Mouse (Mus musculus) heart, embryonic 16.5 days (tissue): ENCODE measurements around the gene 2210016L21Rik. TPM values are rescaled to one million over a fixed set of nuclear protein-coding genes. Genes with fewer than 3 reads are reported as not detected.
"Not testable (repeated sequence)": the region's sequence is repeated elsewhere in the genome, so short reads cannot be mapped to it uniquely, and the experiment has no call there.

ENCODE experiments used
- ATAC-seq: fragments of 200-750 bp; cut with Nextera tagmentation; replicated peaks from 2 replicates; pipeline ENCODE4 v1.8.0; 2017; ENCODE audit warnings: moderate number of reproducible peaks; ENCODE audit not compliant: insufficient read depth, low FRiP score; ENCODE audit errors: extremely low read depth
- H3K27ac ChIP-seq: fragments of 300-500 bp; sonication (generic); 2 replicates; pipeline ENCODE4 v1.5.1; 2014; ENCODE audit warnings: mild to moderate bottlenecking, low read length, control low read depth, moderate library complexity
- H3K27me3 ChIP-seq: fragments of 300-500 bp; sonication (generic); 2 replicates; pipeline ENCODE4 v1.6.1; 2014; ENCODE audit warnings: low read length, mixed read lengths; ENCODE audit not compliant: control insufficient read depth, insufficient read depth
- H3K36me3 ChIP-seq: fragments of 300-500 bp; sonication (generic); 2 replicates; pipeline ENCODE4 v1.6.1; 2014; ENCODE audit not compliant: control insufficient read depth, insufficient read depth
- H3K4me1 ChIP-seq: fragments of 300-500 bp; sonication (generic); 2 replicates; pipeline ENCODE4 v1.6.1; 2014; ENCODE audit warnings: low read length, mixed read lengths; ENCODE audit not compliant: control insufficient read depth, insufficient read depth
- H3K4me2 ChIP-seq: fragments of 300-500 bp; sonication (generic); 2 replicates; pipeline ENCODE4 v1.6.1; 2014; ENCODE audit warnings: low read depth, mild to moderate bottlenecking, control low read depth, low read length
- H3K4me3 ChIP-seq: fragments of 300-500 bp; sonication (generic); 2 replicates; pipeline ENCODE4 v1.5.1; 2014; ENCODE audit warnings: mild to moderate bottlenecking, control low read depth, low read length
- H3K9ac ChIP-seq: fragments of 300-500 bp; sonication (generic); 2 replicates; pipeline ENCODE4 v1.6.1; 2014; ENCODE audit warnings: low read length, control low read depth
- H3K9me3 ChIP-seq: fragments of 300-500 bp; sonication (generic); replicated peaks from 2 replicates; pipeline ENCODE4 v1.6.1; 2016; ENCODE audit warnings: low read length; ENCODE audit not compliant: control insufficient read depth
- WGBS: fragments of 180-500 bp; shearing (Covaris S2); extraction: QIAGEN DNeasy Blood & Tissue Kit; methylation state at CpG from one replicate; pipeline ENCODE4 v1.1.7; 2014; 5-methylcytosine and 5-hydroxymethylcytosine counted together
- polyA plus RNA-seq: library from polyadenylated mRNA; unstranded; fragments of >200 nt; fragmentation: Nextera tagmentation; extraction: Ambion mirVana; gene quantifications from 2 replicates; pipeline ENCODE4 v1.2.1, GENCODE M21; 2015

Gene 2210016L21Rik
- polyA plus RNA-seq, 1 experiment from 2014 or later, result 32.6 TPM

GRCm38 (mm10) chr5:114931626-114932025, 10.3 kb upstream of the 2210016L21Rik start:
- Histone ChIP-seq H3K36me3 (no peaks in the 10 kb centered on the region), H3K9ac (no peak overlapping the region), H3K27me3 (no peaks in the 10 kb centered on the region), H3K27ac (no peak overlapping the region), H3K9me3 (no peaks in the 10 kb centered on the region), H3K4me3 (no peak overlapping the region), H3K4me2 (no peak overlapping the region), H3K4me1 (no peaks in the 10 kb centered on the region)
- no peak for ATAC-seq
- 47% methylated on average over 5 of the region's 5 CpGs for WGBS

- H3K9me3 ChIP-seq, result no peaks in the 10 kb centered on the region
- no peak overlapping the region for H3K9ac ChIP-seq
- no peaks in the 10 kb centered on the region for H3K4me1 ChIP-seq
- H3K27ac ChIP-seq, result no peak overlapping the region
- no peak overlapping the region for H3K4me2 ChIP-seq
- WGBS, result 72% methylated on average over 8 of the region's 8 CpGs
- no peak overlapping the region for H3K4me3 ChIP-seq
- H3K36me3 ChIP-seq, result no peaks in the 10 kb centered on the region
- no peaks in the 10 kb centered on the region for H3K27me3 ChIP-seq
- ATAC-seq, result no peak
Measured at GRCm38 (mm10) chr5:114933206-114933605, 8.8 kb upstream of the 2210016L21Rik start.

- Histone ChIP-seq H3K4me3 (no peak overlapping the region), H3K36me3 (no peaks in the 10 kb centered on the region), H3K27me3 (no peaks in the 10 kb centered on the region), H3K4me2 (no peak overlapping the region), H3K4me1 (no peaks in the 10 kb centered on the region), H3K27ac (no peak overlapping the region), H3K9me3 (0 out of 2 replicates have a peak, but pooled peaks cover 2% of the 10 kb centered on the region), H3K9ac (no peak overlapping the region)
- 44% methylated on average over 3 of the region's 3 CpGs for WGBS
- no peak for ATAC-seq
Measured at GRCm38 (mm10) chr5:114935838-114936237, 6.1 kb upstream of the 2210016L21Rik start.

DNA sequence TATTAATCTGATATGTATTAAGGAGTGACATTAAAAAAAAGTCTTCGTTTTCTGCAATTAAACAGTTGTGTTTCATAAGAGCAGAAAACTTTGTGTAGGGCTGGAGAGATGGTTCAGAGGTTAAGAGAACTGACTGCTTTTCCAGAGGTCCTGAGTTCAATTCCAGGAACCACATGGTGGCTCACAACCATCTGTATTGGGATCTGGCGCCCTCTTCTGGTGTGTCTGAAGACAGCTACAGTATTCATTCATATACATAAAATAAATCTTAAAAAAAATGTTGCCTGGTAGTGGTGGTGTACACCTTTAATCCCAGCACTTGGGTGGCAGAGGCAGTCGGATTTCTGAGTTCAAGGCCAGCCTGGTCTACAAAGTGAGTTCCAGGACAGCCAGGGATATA, 820 bp upstream of the 2210016L21Rik start:
- H3K36me3 ChIP-seq, H3K27me3 ChIP-seq, H3K9me3 ChIP-seq, ATAC-seq, H3K4me3 ChIP-seq, H3K9ac ChIP-seq, H3K4me1 ChIP-seq, H3K27ac ChIP-seq, H3K4me2 ChIP-seq: not testable (repeated sequence)
- 48% methylated on average over 3 of the region's 3 CpGs for WGBS

GRCm38 (mm10) chr5:114942766-114943130, 790 bp downstream of the 2210016L21Rik start:
- Histone ChIP-seq H3K27ac (no peak overlapping the region), H3K36me3 (peaks cover 19% of the 10 kb centered on the region), H3K27me3 (no peaks in the 10 kb centered on the region), H3K9me3 (0 out of 2 replicates have a peak, but pooled peaks cover 2% of the 10 kb centered on the region), H3K4me2 (peak overlapping the region; percentile 89), H3K4me3 (peak overlapping the region; percentile 98), H3K9ac (peak overlapping the region; percentile 99), H3K4me1 (peaks cover 7% of the 10 kb centered on the region)
- 45% methylated on average over 4 of the region's 4 CpGs for WGBS
- ATAC-seq, result no peak

- ATAC-seq, result no peak
- Histone ChIP-seq H3K4me1 (peaks cover 16% of the 10 kb centered on the region), H3K27ac (no peak overlapping the region), H3K27me3 (no peaks in the 10 kb centered on the region), H3K9ac (no peak overlapping the region), H3K9me3 (no peaks in the 10 kb centered on the region), H3K36me3 (peaks cover 24% of the 10 kb centered on the region), H3K4me3 (no peak overlapping the region), H3K4me2 (no peak overlapping the region)
- 94% methylated on average over 10 of the region's 10 CpGs for WGBS
Measured at GRCm38 (mm10) chr5:114945072-114945471, 3.1 kb downstream of the 2210016L21Rik start.

DNA sequence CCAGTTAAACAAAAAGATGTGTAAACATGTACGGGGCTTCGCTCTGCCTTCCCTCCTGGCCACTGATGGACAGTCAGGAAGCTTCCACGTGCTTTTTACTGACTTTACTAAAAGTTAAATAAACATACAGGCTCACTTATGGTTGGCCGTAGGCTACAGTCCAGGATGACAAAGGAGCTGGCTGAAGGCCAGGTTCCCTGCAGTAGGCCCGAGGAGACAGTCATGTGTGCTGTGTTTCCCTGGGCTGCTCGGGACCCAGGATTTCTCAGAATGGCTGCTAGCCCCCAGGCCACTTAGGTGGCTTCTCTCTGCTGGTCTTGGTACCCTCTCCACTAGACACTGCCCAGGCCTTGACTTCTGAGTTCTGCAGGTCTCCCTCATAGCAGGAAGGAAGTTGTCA, 6.9 kb downstream of the 2210016L21Rik start:
- peak; percentile 53; the same call in 1 of the 2 replicates for ATAC-seq
- H3K4me3 ChIP-seq, result no peak overlapping the region
- no peak overlapping the region for H3K9ac ChIP-seq
- H3K4me1 ChIP-seq, result peaks cover 9% of the 10 kb centered on the region
- peaks cover 24% of the 10 kb centered on the region for H3K36me3 ChIP-seq
- no peaks in the 10 kb centered on the region for H3K9me3 ChIP-seq
- H3K27me3 ChIP-seq, result no peaks in the 10 kb centered on the region; the same call in 1 of the 2 replicates
- 40% methylated on average over 6 of the region's 6 CpGs for WGBS
- H3K27ac ChIP-seq, result 0 out of 2 replicates have a peak overlapping the region, but pooled peaks have one; percentile 3
- no peak overlapping the region for H3K4me2 ChIP-seq

DNA sequence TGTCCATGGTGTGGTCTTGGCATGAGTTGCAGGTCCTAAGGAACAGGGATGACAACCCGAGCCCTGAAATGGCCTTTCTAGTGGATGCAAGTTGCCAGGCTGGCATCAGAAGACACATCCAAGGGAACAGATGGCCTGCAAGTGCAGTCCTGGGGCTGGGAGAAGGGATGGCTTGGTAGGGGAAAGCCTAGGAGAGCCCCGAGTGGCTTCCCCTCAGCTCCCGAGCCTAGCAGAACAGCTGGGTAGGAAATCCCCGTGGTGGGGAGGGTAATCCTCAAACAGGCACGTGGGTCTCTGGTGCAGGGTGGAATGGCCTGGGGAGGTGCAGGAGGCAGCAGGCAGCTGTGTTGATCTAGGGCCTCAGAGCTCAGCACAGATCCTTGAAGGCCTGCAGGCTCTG, 7.4 kb downstream of the 2210016L21Rik start:
- H3K27ac ChIP-seq, result 0 out of 2 replicates have a peak overlapping the region, but pooled peaks have one; percentile 3
- peaks cover 9% of the 10 kb centered on the region for H3K4me1 ChIP-seq
- peaks cover 24% of the 10 kb centered on the region for H3K36me3 ChIP-seq
- no peaks in the 10 kb centered on the region for H3K9me3 ChIP-seq
- H3K27me3 ChIP-seq, result no peaks in the 10 kb centered on the region; the same call in 1 of the 2 replicates
- no peak for ATAC-seq
- H3K9ac ChIP-seq, result no peak overlapping the region
- H3K4me3 ChIP-seq, result no peak overlapping the region
- 65% methylated on average over 5 of the region's 5 CpGs for WGBS
- no peak overlapping the region for H3K4me2 ChIP-seq

DNA sequence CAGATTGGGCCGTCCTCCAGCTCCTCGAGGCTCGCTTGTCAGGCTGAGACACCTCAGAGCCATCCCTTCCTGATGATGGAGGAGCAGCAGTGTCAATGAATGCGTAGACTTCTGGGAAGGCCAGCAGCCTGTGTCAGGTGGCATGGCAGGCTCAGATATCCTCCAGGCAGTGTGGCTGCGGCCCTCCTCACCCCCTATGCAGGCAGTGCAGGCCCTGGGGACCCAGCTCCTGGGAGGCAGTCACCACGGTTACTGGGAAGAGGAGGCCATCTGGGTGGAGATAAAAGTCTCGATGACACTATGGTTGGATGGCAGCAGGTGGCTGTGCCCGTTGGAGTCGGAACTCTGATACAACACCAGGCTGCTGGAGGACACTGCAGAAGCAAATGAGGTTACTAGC, 7.9 kb downstream of the 2210016L21Rik start:
- Histone ChIP-seq H3K9ac (no peak overlapping the region), H3K9me3 (no peaks in the 10 kb centered on the region), H3K27me3 (no peaks in the 10 kb centered on the region; the same call in 1 of the 2 replicates), H3K27ac (no peak overlapping the region), H3K4me3 (no peak overlapping the region), H3K4me1 (peaks cover 9% of the 10 kb centered on the region), H3K4me2 (no peak overlapping the region), H3K36me3 (peaks cover 24% of the 10 kb centered on the region)
- WGBS, result 82% methylated on average over 9 of the region's 9 CpGs
- no peak for ATAC-seq
